Mouse (Mus musculus) B cell, adult 2 months (primary cell): ENCODE data around the gene Dmrt1.

Source experiments
- DNase-seq, 2 experiments: peaks; one replicate each; pipeline ENCODE4 v3.0.0; 2022

Gene Dmrt1

GRCm38 (mm10) chr19:25628490-25628889, 123.1 kb downstream of the Dmrt1 start:
- peak; percentile 67 to 72 for DNase-seq

- DNase-seq: no peak
Observed at GRCm38 (mm10) chr19:25635119-25635518, 129.7 kb downstream of the Dmrt1 start.

GRCm38 (mm10) chr19:25635622-25636244, 130.3 kb downstream of the Dmrt1 start:
- DNase-seq: peak; percentile 47 to 64

- no peak for DNase-seq
Observed at GRCm38 (mm10) chr19:25638766-25639361, 133.4 kb downstream of the Dmrt1 start.

GRCm38 (mm10) chr19:25641786-25642185, 136.4 kb downstream of the Dmrt1 start:
- no peak for DNase-seq

GRCm38 (mm10) chr19:25647136-25647535, 141.7 kb downstream of the Dmrt1 start:
- DNase-seq: no peak

GRCm38 (mm10) chr19:25648701-25649100, 143.3 kb downstream of the Dmrt1 start:
- DNase-seq: no peak

- DNase-seq: no peak
Observed at GRCm38 (mm10) chr19:25650474-25650873, 145.1 kb downstream of the Dmrt1 start.

GRCm38 (mm10) chr19:25652560-25652959, 147.1 kb downstream of the Dmrt1 start:
- DNase-seq: no peak
